Comparison of ENCODE assay signal across 24 mouse cellular contexts in genomic region chr3:139095894-139096293, GRCm38 (mm10). TPM values are rescaled to one million over a fixed set of nuclear protein-coding genes. Genes with fewer than 3 reads are reported as not detected.
DNase-seq lines count a peak whose midpoint lies in the region; ATAC-seq and TF ChIP-seq lines count a peak whose summit lies in the region.
"Had no signal": no experiment of that assay in that cellular context is flagged by ENCODE, and none has a peak within 500 bp of the region (broad histone marks: within the 10 kb centered on the region; RNA-seq: fewer than 3 reads in every experiment).

No protein-coding gene starts in this region.

- H3K9ac ChIP-seq in hindbrain, postnatal 0 days (replicated peaks; ENCODE audit: low read length) = no peak overlapping the region
- no peak overlapping the region for H3K9ac ChIP-seq in hindbrain, embryonic 16.5 days (ENCODE audit: low read depth, low read length)
- no peak overlapping the region for H3K9ac ChIP-seq in midbrain, postnatal 0 days (replicated peaks; ENCODE audit: low read length, poor library complexity, severe bottlenecking)
- H3K9ac ChIP-seq in midbrain, embryonic 13.5 days (replicated peaks) = no peak overlapping the region
- H3K9ac ChIP-seq in MEL (ENCODE audit: control insufficient read depth, low read depth, low read length, poor library complexity, severe bottlenecking) = no peak overlapping the region
- H3K9ac ChIP-seq in forebrain, embryonic 13.5 days = no peak overlapping the region

- H3K4me2 ChIP-seq in hindbrain, postnatal 0 days (ENCODE audit: low read depth, low read length) = no peak overlapping the region
- H3K4me2 ChIP-seq in hindbrain, embryonic 16.5 days (ENCODE audit: low read length) = no peak overlapping the region
- H3K4me2 ChIP-seq in midbrain, postnatal 0 days (ENCODE audit: low read depth, low read length, poor library complexity, severe bottlenecking) = no peak overlapping the region
- no peak overlapping the region for H3K4me2 ChIP-seq in midbrain, embryonic 13.5 days (replicated peaks)
- H3K4me2 ChIP-seq in forebrain, embryonic 13.5 days = no peak overlapping the region

- no peaks in the 10 kb centered on the region for H3K4me1 ChIP-seq in hindbrain, postnatal 0 days (ENCODE audit: insufficient read depth, low read length)
- H3K4me1 ChIP-seq in hindbrain, embryonic 16.5 days (ENCODE audit: control insufficient read depth, insufficient read depth, low read depth, low read length) = no peaks in the 10 kb centered on the region
- no peaks in the 10 kb centered on the region for H3K4me1 ChIP-seq in midbrain, postnatal 0 days (ENCODE audit: insufficient read depth, low read length)
- no peaks in the 10 kb centered on the region for H3K4me1 ChIP-seq in midbrain, embryonic 13.5 days (replicated peaks)
- H3K4me1 ChIP-seq in MEL (ENCODE audit: control insufficient read depth in 1 of 2, insufficient read depth in 2 of 2, low read length in 2 of 2) = no peaks in the 10 kb centered on the region; a peak in 1 of 4 replicates
- no peaks in the 10 kb centered on the region for H3K4me1 ChIP-seq in forebrain, embryonic 13.5 days

- TF ChIP-seq EP300 in MEL (IDR thresholded peaks at IDR 0.05; ENCODE audit: low read depth in 1 of 2, low read length in 2 of 2) = no peak

- no peak overlapping the region for H3K27ac ChIP-seq in hindbrain, postnatal 0 days
- H3K27ac ChIP-seq in hindbrain, embryonic 16.5 days (ENCODE audit: low read depth, low read length) = no peak overlapping the region
- no peak overlapping the region for H3K27ac ChIP-seq in midbrain, postnatal 0 days (ENCODE audit: low read depth, low read length)
- no peak overlapping the region for H3K27ac ChIP-seq in midbrain, embryonic 13.5 days
- H3K27ac ChIP-seq in MEL (ENCODE audit: control insufficient read depth, low read depth, low read length) = no peak overlapping the region
- no peak overlapping the region for H3K27ac ChIP-seq in forebrain, embryonic 13.5 days

- TF ChIP-seq RAD21 in MEL (IDR thresholded peaks at IDR 0.05; ENCODE audit: low read depth, low read length) = no peak

- no peak overlapping the region for H3K4me3 ChIP-seq in hindbrain, postnatal 0 days (ENCODE audit: low read length)
- no peak overlapping the region for H3K4me3 ChIP-seq in hindbrain, embryonic 16.5 days (ENCODE audit: low read length)
- H3K4me3 ChIP-seq in midbrain, postnatal 0 days (ENCODE audit: low read depth, low read length) = no peak overlapping the region
- no peak overlapping the region for H3K4me3 ChIP-seq in midbrain, embryonic 13.5 days (replicated peaks)
- no peak overlapping the region for H3K4me3 ChIP-seq in MEL (ENCODE audit: control insufficient read depth in 1 of 2, insufficient read depth in 1 of 2, low read depth in 2 of 2, low read length in 2 of 2)
- no peak overlapping the region for H3K4me3 ChIP-seq in forebrain, embryonic 13.5 days

- TF ChIP-seq CTCF in hindbrain, postnatal 0 days (IDR thresholded peaks at IDR 0.05; ENCODE audit: low read depth) = no peak
- no peak for TF ChIP-seq CTCF in midbrain, postnatal 0 days (IDR thresholded peaks at IDR 0.05)
- no peak for TF ChIP-seq CTCF in MEL (IDR thresholded peaks at IDR 0.05 in 2 of 3, conservative IDR thresholded peaks at IDR 0.05 in 1 of 3; ENCODE audit: control insufficient read depth in 1 of 3, insufficient read depth in 1 of 3, low read depth in 2 of 3, low read length in 3 of 3, poor library complexity in 1 of 3, severe bottlenecking in 1 of 3)
- no peak for TF ChIP-seq CTCF in brain, embryonic 14.5 days (IDR thresholded peaks at IDR 0.05; ENCODE audit: borderline replicate concordance, extremely low read depth, insufficient read depth, insufficient read length)

- no peak for TF ChIP-seq POLR2A in MEL (IDR thresholded peaks at IDR 0.05; ENCODE audit: control insufficient read depth in 1 of 2, insufficient read depth in 1 of 2, low read depth in 1 of 2, low read length in 2 of 2, poor library complexity in 1 of 2)
- TF ChIP-seq POLR2A in brain, embryonic 14.5 days (IDR thresholded peaks at IDR 0.05; ENCODE audit: borderline replicate concordance, extremely low read depth, insufficient read depth, insufficient read length, poor library complexity, severe bottlenecking) = no peak

- DNase-seq in hindbrain, postnatal 0 days (ENCODE audit: low spot score) = peak; percentile 8
- DNase-seq in midbrain, postnatal 0 days (ENCODE audit: low spot score) = peak; percentile 6
- peak; percentile 55 for DNase-seq in MEL (ENCODE audit: low read depth, low spot score)
- peak; percentile 22 for DNase-seq in brain, embryonic 14.5 days (ENCODE audit: low read depth)
- DNase-seq in right cerebral cortex, adult 2 months (ENCODE audit: low spot score in 2 of 2) = no peak
- DNase-seq: adrenal gland, adult 2 months; adrenal gland, adult 8-10 months; adrenal gland, postnatal 10 days; adrenal gland, postnatal 14 days; adrenal gland, postnatal 25 days; adrenal gland, postnatal 36 days; B cell, adult 2 months; cerebellum, adult 11 months; cerebellum, adult 11-12 months; cerebellum, adult 18-20 months; cerebellum, adult 2 months had no signal

- H3K27me3 ChIP-seq in hindbrain, postnatal 0 days (ENCODE audit: insufficient read depth, low read length) = no peaks in the 10 kb centered on the region
- no peaks in the 10 kb centered on the region for H3K27me3 ChIP-seq in hindbrain, embryonic 16.5 days (replicated peaks; ENCODE audit: control insufficient read depth, insufficient read depth, low read length)
- H3K27me3 ChIP-seq in midbrain, postnatal 0 days (ENCODE audit: insufficient read depth, low read length) = no peaks in the 10 kb centered on the region
- no peaks in the 10 kb centered on the region for H3K27me3 ChIP-seq in midbrain, embryonic 13.5 days
- H3K27me3 ChIP-seq in MEL (ENCODE audit: control insufficient read depth in 1 of 2, insufficient read depth in 2 of 2, low read length in 2 of 2) = no peaks in the 10 kb centered on the region; a peak in 1 of 4 replicates
- H3K27me3 ChIP-seq in forebrain, embryonic 13.5 days = no peaks in the 10 kb centered on the region
- H3K27me3 ChIP-seq: CH12.LX, Patski had no signal

- no peaks in the 10 kb centered on the region for H3K9me3 ChIP-seq in hindbrain, postnatal 0 days (ENCODE audit: low read length)
- peaks cover 4% of the 10 kb centered on the region; the same call in 1 of the 2 replicates for H3K9me3 ChIP-seq in hindbrain, embryonic 16.5 days (ENCODE audit: control insufficient read depth, low read length)
- H3K9me3 ChIP-seq in midbrain, postnatal 0 days (ENCODE audit: low read length) = no peaks in the 10 kb centered on the region
- H3K9me3 ChIP-seq in midbrain, embryonic 13.5 days = peaks cover 7% of the 10 kb centered on the region; the same call in 1 of the 2 replicates
- no peaks in the 10 kb centered on the region for H3K9me3 ChIP-seq in MEL (replicated peaks; ENCODE audit: insufficient read depth, low read length)
- H3K9me3 ChIP-seq in forebrain, embryonic 13.5 days (replicated peaks) = no peaks in the 10 kb centered on the region
- H3K9me3 ChIP-seq: G1E had no signal

- ATAC-seq in hindbrain, postnatal 0 days = no peak
- no peak for ATAC-seq in hindbrain, embryonic 16.5 days
- no peak for ATAC-seq in midbrain, postnatal 0 days (ENCODE audit: low FRiP score)
- ATAC-seq in midbrain, embryonic 13.5 days = no peak
- ATAC-seq in forebrain, embryonic 13.5 days = no peak
- ATAC-seq: activated CD4-positive, CD25-positive, alpha-beta regulatory T cell, adult 4 months; CD4-positive, CD25-positive, alpha-beta regulatory T cell, adult 4 months; Patski had no signal

- H3K36me3 ChIP-seq in hindbrain, postnatal 0 days (ENCODE audit: insufficient read depth, low read length) = no peaks in the 10 kb centered on the region
- no peaks in the 10 kb centered on the region for H3K36me3 ChIP-seq in hindbrain, embryonic 16.5 days (ENCODE audit: control insufficient read depth, insufficient read depth, low read length)
- H3K36me3 ChIP-seq in midbrain, postnatal 0 days (ENCODE audit: insufficient read depth, low read length) = no peaks in the 10 kb centered on the region
- no peaks in the 10 kb centered on the region for H3K36me3 ChIP-seq in midbrain, embryonic 13.5 days
- H3K36me3 ChIP-seq in MEL (ENCODE audit: control insufficient read depth in 1 of 2, insufficient read depth in 2 of 2, low read length in 2 of 2) = peaks cover 0 to 2% of the 10 kb centered on the region in 2 experiments; a peak in 2 of 4 replicates
- no peaks in the 10 kb centered on the region for H3K36me3 ChIP-seq in forebrain, embryonic 13.5 days (ENCODE audit: poor library complexity, severe bottlenecking)
- H3K36me3 ChIP-seq: G1E had no signal

- no peaks in the 10 kb centered on the region for H3K79me2 ChIP-seq in MEL (ENCODE audit: control insufficient read depth, insufficient read depth, low read length, poor library complexity)

- 64% methylated on average over 7 of the region's 7 CpGs for WGBS in hindbrain, postnatal 0 days
- 61% methylated on average over 7 of the region's 7 CpGs for WGBS in hindbrain, embryonic 16.5 days
- 47% methylated on average over 7 of the region's 7 CpGs for WGBS in midbrain, postnatal 0 days
- 65% methylated on average over 7 of the region's 7 CpGs for WGBS in midbrain, embryonic 13.5 days
- WGBS in forebrain, embryonic 13.5 days = 62% methylated on average over 7 of the region's 7 CpGs

TF ChIP-seq in MEL, 35 proteins besides CTCF, POLR2A, EP300 and RAD21:
- peak; percentile 74 for TF ChIP-seq GATA1 (IDR thresholded peaks at IDR 0.05; ENCODE audit: low read depth, low read length)
- TF ChIP-seq ELF1 (IDR thresholded peaks at IDR 0.05; ENCODE audit: low read depth, low read length) = no peak

RNA-seq across cellular contexts. Expression of gene Rap1gds1, which starts 20.9 kb away (rescaled TPM):
- 107 and 109 TPM in 2 replicates for total RNA-seq in hindbrain, postnatal 0 days (2014; rRNA removed)
- polyA plus RNA-seq in hindbrain, postnatal 0 days (2015; fragmentation: Nextera tagmentation; extraction: Ambion mirVana) = 88.5 and 90.6 TPM in 2 replicates
- 102 and 105 TPM in 2 replicates for polyA plus RNA-seq in hindbrain, embryonic 16.5 days (2015; fragmentation: Nextera tagmentation; extraction: Ambion mirVana)
- 110 and 117 TPM in 2 replicates for total RNA-seq in midbrain, postnatal 0 days (2014; rRNA removed)
- 76.6 and 78.4 TPM in 2 replicates for polyA plus RNA-seq in midbrain, postnatal 0 days (2015; fragmentation: Nextera tagmentation; extraction: Ambion mirVana)
- polyA plus RNA-seq in midbrain, embryonic 13.5 days (2015; fragmentation: Nextera tagmentation; extraction: Ambion mirVana) = 54.0 and 56.8 TPM in 2 replicates
- total RNA-seq in MEL (2012; rRNA removed) = 34.7 and 41.7 TPM in 2 replicates
- 10 to 100 TPM; 53.3 to 67.2 TPM for polyA plus RNA-seq in MEL (2012; ENCODE audit: insufficient read depth in 1 of 2, insufficient read length in 2 of 2, low read depth in 1 of 2, low replicate concordance in 2 of 2, missing spikeins in 1 of 2)
- polyA plus RNA-seq in brain, embryonic 14.5 days (2012; rRNA removed) = 37.5 and 54.7 TPM in 2 replicates
- 44.8 and 51.6 TPM in 2 replicates for polyA plus RNA-seq in forebrain, embryonic 13.5 days (2015; fragmentation: Nextera tagmentation; extraction: Ambion mirVana)

Comparison
In these comparisons a context has a peak if more than half of its experiments do, and no peak if none do; other contexts are left out.
1. DNase-seq: peak in hindbrain, postnatal 0 days (single experiment), midbrain, postnatal 0 days (single experiment), MEL (single experiment) and brain, embryonic 14.5 days (single experiment); none in right cerebral cortex, adult 2 months (0 of 2).